ENCODE assay signal across 15 mouse cellular contexts in genomic region chr6:95024239-95024638, GRCm38 (mm10).
A peak's percentile ranks its signal among the peaks of the same experiment; 100 is the strongest.
DNase-seq lines count a peak whose midpoint lies in the region; ATAC-seq and TF ChIP-seq lines count a peak whose summit lies in the region.
"Had no signal": no experiment of that assay in that cellular context is flagged by ENCODE, and none has a peak within 500 bp of the region (broad histone marks: within the 10 kb centered on the region; RNA-seq: fewer than 3 reads in every experiment).

No protein-coding gene starts in this region.

- H3K4me3 ChIP-seq in kidney, embryonic 14.5 days (ENCODE audit: low read length), result no peak overlapping the region
- H3K4me3 ChIP-seq in kidney, adult 2 months (ENCODE audit: insufficient read depth, low read depth, low read length), result no peak overlapping the region
- no peak overlapping the region for H3K4me3 ChIP-seq in C2C12 (ENCODE audit: insufficient read depth, poor library complexity, severe bottlenecking)
- no peak overlapping the region for H3K4me3 ChIP-seq in embryonic facial prominence, embryonic 12.5 days
- H3K4me3 ChIP-seq in limb, embryonic 15.5 days, result no peak overlapping the region
- H3K4me3 ChIP-seq: forebrain, embryonic 10.5 days had no signal

- ATAC-seq in kidney, embryonic 14.5 days (ENCODE audit: low FRiP score, low TSS enrichment), result peak; percentile 57; the same call in 1 of the 2 replicates
- peak; percentile 52; the same call in 1 of the 2 replicates for ATAC-seq in embryonic facial prominence, embryonic 12.5 days (ENCODE audit: insufficient number of reproducible peaks, insufficient read depth, low FRiP score, low TSS enrichment)
- 0 out of 2 replicates have a peak, but pooled peaks have one; percentile 44 for ATAC-seq in limb, embryonic 15.5 days (ENCODE audit: insufficient number of reproducible peaks, low FRiP score, low TSS enrichment, low read depth)
- ATAC-seq: liver, postnatal 0 days had no signal

- no peaks in the 10 kb centered on the region for H3K9me3 ChIP-seq in kidney, embryonic 14.5 days (ENCODE audit: control insufficient read depth, low read length)
- H3K9me3 ChIP-seq in embryonic facial prominence, embryonic 12.5 days, result no peaks in the 10 kb centered on the region
- no peaks in the 10 kb centered on the region for H3K9me3 ChIP-seq in limb, embryonic 15.5 days
- H3K9me3 ChIP-seq: forebrain, embryonic 10.5 days had no signal

- no peak for TF ChIP-seq CTCF in kidney, adult 2 months (conservative IDR thresholded peaks at IDR 0.05; ENCODE audit: insufficient read depth, insufficient read length, low read depth, low read length)
- TF ChIP-seq CTCF in C2C12 (IDR thresholded peaks at IDR 0.05; ENCODE audit: control insufficient read depth, insufficient read depth, insufficient read length), result no peak

- H3K36me3 ChIP-seq in kidney, embryonic 14.5 days (ENCODE audit: control insufficient read depth, insufficient read depth, low read length), result no peaks in the 10 kb centered on the region
- H3K36me3 ChIP-seq in kidney, adult 2 months (ENCODE audit: control insufficient read depth, insufficient read depth, low read length), result no peaks in the 10 kb centered on the region
- H3K36me3 ChIP-seq in C2C12 (ENCODE audit: control insufficient read depth, insufficient read depth), result no peaks in the 10 kb centered on the region
- no peaks in the 10 kb centered on the region for H3K36me3 ChIP-seq in embryonic facial prominence, embryonic 12.5 days
- H3K36me3 ChIP-seq in limb, embryonic 15.5 days, result no peaks in the 10 kb centered on the region
- H3K36me3 ChIP-seq: forebrain, embryonic 10.5 days had no signal

- WGBS in kidney, embryonic 14.5 days, result 14% methylated on average over 4 of the region's 4 CpGs
- WGBS in kidney, adult 2 months, result 24% methylated on average over 4 of the region's 4 CpGs
- WGBS in embryonic facial prominence, embryonic 12.5 days, result 47% methylated on average over 4 of the region's 4 CpGs
- WGBS in limb, embryonic 15.5 days, result 35% methylated on average over 4 of the region's 4 CpGs

- no peak overlapping the region for H3ac ChIP-seq in C2C12 (ENCODE audit: control insufficient read depth, insufficient read length, low read depth)

- H3K79me3 ChIP-seq in C2C12 (ENCODE audit: low read depth), result no peaks in the 10 kb centered on the region

- no peak for TF ChIP-seq POLR2A in kidney, adult 2 months (IDR thresholded peaks at IDR 0.05; ENCODE audit: low read depth, low read length)

- no peaks in the 10 kb centered on the region for H3K79me2 ChIP-seq in C2C12 (ENCODE audit: control insufficient read depth, insufficient read depth)

- H3K27ac ChIP-seq in kidney, embryonic 14.5 days (ENCODE audit: low read depth, low read length), result no peak overlapping the region
- no peak overlapping the region for H3K27ac ChIP-seq in kidney, adult 2 months (ENCODE audit: insufficient read depth, low read depth, low read length)
- H3K27ac ChIP-seq in embryonic facial prominence, embryonic 12.5 days, result no peak overlapping the region
- no peak overlapping the region for H3K27ac ChIP-seq in limb, embryonic 15.5 days
- H3K27ac ChIP-seq: forebrain, embryonic 10.5 days had no signal

- no peak for DNase-seq in kidney, adult 2 months
- DNase-seq in adrenal gland, postnatal 10 days, result no peak
- no peak for DNase-seq in urinary bladder, postnatal 4 days (ENCODE audit: low spot score in 2 of 2)
- DNase-seq in lung, postnatal 4 days, result no peak
- DNase-seq: adrenal gland, postnatal 25 days; gastrocnemius, postnatal 14 days; heart, postnatal 4 days; liver, postnatal 0 days; right cerebral cortex, postnatal 25 days had no signal

- no peak overlapping the region for H3K9ac ChIP-seq in kidney, embryonic 14.5 days (ENCODE audit: low read depth, low read length)
- H3K9ac ChIP-seq in embryonic facial prominence, embryonic 12.5 days, result no peak overlapping the region
- H3K9ac ChIP-seq in limb, embryonic 15.5 days, result no peak overlapping the region
- H3K9ac ChIP-seq: liver, postnatal 0 days had no signal

- H3K4me2 ChIP-seq in kidney, embryonic 14.5 days (replicated peaks; ENCODE audit: low read depth, low read length), result no peak overlapping the region
- no peak overlapping the region for H3K4me2 ChIP-seq in embryonic facial prominence, embryonic 12.5 days (replicated peaks)
- H3K4me2 ChIP-seq in limb, embryonic 15.5 days, result no peak overlapping the region
- H3K4me2 ChIP-seq: heart, embryonic 11.5 days had no signal

- no peaks in the 10 kb centered on the region for H3K27me3 ChIP-seq in kidney, embryonic 14.5 days (ENCODE audit: control insufficient read depth, insufficient read depth, low read length)
- no peaks in the 10 kb centered on the region for H3K27me3 ChIP-seq in kidney, adult 2 months (replicated peaks; ENCODE audit: control insufficient read depth, insufficient read depth, low read length)
- no peaks in the 10 kb centered on the region for H3K27me3 ChIP-seq in C2C12 (ENCODE audit: control insufficient read depth, insufficient read depth, insufficient read length)
- no peaks in the 10 kb centered on the region for H3K27me3 ChIP-seq in embryonic facial prominence, embryonic 12.5 days
- H3K27me3 ChIP-seq in limb, embryonic 15.5 days, result peaks cover 6% of the 10 kb centered on the region; the same call in 1 of the 2 replicates

- H3K4me1 ChIP-seq in kidney, embryonic 14.5 days (ENCODE audit: control insufficient read depth, insufficient read depth, low read length), result no peaks in the 10 kb centered on the region
- no peaks in the 10 kb centered on the region for H3K4me1 ChIP-seq in kidney, adult 2 months (ENCODE audit: control insufficient read depth, insufficient read depth, low read length)
- 0 out of 2 replicates have a peak, but pooled peaks cover 12% of the 10 kb centered on the region for H3K4me1 ChIP-seq in embryonic facial prominence, embryonic 12.5 days
- no peaks in the 10 kb centered on the region for H3K4me1 ChIP-seq in limb, embryonic 15.5 days

TF ChIP-seq in C2C12, 6 proteins besides CTCF, POLR2A, EP300 and RAD21:
- peak; percentile 60 for TF ChIP-seq MYOD1 (IDR thresholded peaks at IDR 0.05; ENCODE audit: control insufficient read depth, insufficient read length, low read depth)
- no peak for TF ChIP-seq FOSL1 (IDR thresholded peaks at IDR 0.05; ENCODE audit: insufficient read depth, low read length, poor library complexity, severe bottlenecking)
